Mouse (Mus musculus) hindbrain, embryonic 13.5 days (tissue): ENCODE data around the gene Mtx1. TPM values are rescaled to one million over a fixed set of nuclear protein-coding genes. Genes with fewer than 3 reads are reported as not detected.
"Not testable (repeated sequence)": the region's sequence is repeated elsewhere in the genome, so short reads cannot be mapped to it uniquely, and the experiment has no call there.

ENCODE experiments used
- ATAC-seq: fragments of 200-750 bp; cut with Nextera tagmentation; 2 replicates; pipeline ENCODE4 v1.8.0; 2017; ENCODE audit warnings: moderate TSS enrichment; ENCODE audit not compliant: low FRiP score
- H3K27ac ChIP-seq: fragments of 300-500 bp; sonication (generic); 2 replicates; pipeline ENCODE4 v1.5.1; 2015; ENCODE audit warnings: inconsistent platforms, mild to moderate bottlenecking, moderate library complexity
- H3K27me3 ChIP-seq: fragments of 300-500 bp; sonication (generic); 2 replicates; pipeline ENCODE4 v1.6.1; 2015; ENCODE audit warnings: mild to moderate bottlenecking, inconsistent platforms
- H3K36me3 ChIP-seq: fragments of 300-500 bp; sonication (generic); 2 replicates; pipeline ENCODE4 v1.6.1; 2015; ENCODE audit warnings: mild to moderate bottlenecking, inconsistent platforms
- H3K4me1 ChIP-seq: fragments of 300-500 bp; sonication (generic); replicated peaks from 2 replicates; pipeline ENCODE4 v1.6.1; 2015; ENCODE audit warnings: inconsistent platforms
- H3K4me2 ChIP-seq: fragments of 300-500 bp; sonication (generic); 2 replicates; pipeline ENCODE4 v1.6.1; 2015; ENCODE audit warnings: inconsistent platforms, mild to moderate bottlenecking, moderate library complexity
- H3K4me3 ChIP-seq: fragments of 300-500 bp; sonication (generic); 2 replicates; pipeline ENCODE4 v1.5.1; 2015; ENCODE audit warnings: mild to moderate bottlenecking, inconsistent platforms
- H3K9ac ChIP-seq: fragments of 300-500 bp; sonication (generic); 2 replicates; pipeline ENCODE4 v1.6.1; 2015; ENCODE audit warnings: mild to moderate bottlenecking, inconsistent platforms
- H3K9me3 ChIP-seq: fragments of 300-500 bp; sonication (generic); 2 replicates; pipeline ENCODE4 v1.6.1; 2016; ENCODE audit warnings: inconsistent platforms
- WGBS: fragments of 180-500 bp; shearing (Covaris S2); methylation state at CpG from one replicate; pipeline ENCODE4 v1.1.7; 2015; 5-methylcytosine and 5-hydroxymethylcytosine counted together
- polyA plus RNA-seq: library from polyadenylated mRNA; unstranded; fragments of >200 nt; fragmentation: Nextera tagmentation; extraction: Ambion mirVana; gene quantifications from 2 replicates; pipeline ENCODE4 v1.2.1, GENCODE M21; 2015

Mtx1 gene
- polyA plus RNA-seq, 1 experiment from 2014 or later: 161 TPM

DNA sequence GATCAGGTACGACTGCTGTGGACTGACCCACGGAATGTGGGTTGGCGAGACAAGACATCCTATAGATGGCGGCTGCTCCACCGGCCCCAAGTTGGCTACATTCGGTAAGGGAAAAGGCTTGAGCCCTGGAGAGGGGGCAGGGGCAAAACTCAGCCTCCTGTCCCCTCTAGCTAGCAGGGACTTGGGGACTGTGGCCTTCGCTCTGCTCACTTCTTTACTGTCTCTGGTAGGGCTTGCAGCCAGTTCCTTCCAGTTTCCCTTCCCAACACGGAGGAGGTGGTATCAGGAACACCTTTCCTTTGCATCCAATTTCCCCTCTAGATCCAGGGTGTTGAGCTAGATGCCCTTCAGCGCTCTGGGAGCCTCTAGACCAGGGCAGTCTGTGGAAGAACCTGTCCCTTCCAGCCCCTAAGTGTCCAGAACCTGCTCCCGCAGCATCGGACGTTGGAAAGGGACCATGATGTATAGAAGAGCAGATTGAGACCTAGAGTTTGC lies 1.5 kb downstream of the Mtx1 start:
- Histone ChIP-seq H3K36me3 (peaks cover 12% of the 10 kb centered on the region), H3K9me3 (no peaks in the 10 kb centered on the region), H3K9ac (peak overlapping the region; percentile 78), H3K4me2 (peak overlapping the region; percentile 68), H3K27me3 (0 out of 2 replicates have a peak, but pooled peaks cover 8% of the 10 kb centered on the region), H3K27ac (peak overlapping the region; percentile 92), H3K4me1 (peaks cover 66% of the 10 kb centered on the region), H3K4me3 (peak overlapping the region; percentile 49)
- ATAC-seq: no peak
- WGBS: 25% methylated on average over 12 of the region's 12 CpGs

DNA sequence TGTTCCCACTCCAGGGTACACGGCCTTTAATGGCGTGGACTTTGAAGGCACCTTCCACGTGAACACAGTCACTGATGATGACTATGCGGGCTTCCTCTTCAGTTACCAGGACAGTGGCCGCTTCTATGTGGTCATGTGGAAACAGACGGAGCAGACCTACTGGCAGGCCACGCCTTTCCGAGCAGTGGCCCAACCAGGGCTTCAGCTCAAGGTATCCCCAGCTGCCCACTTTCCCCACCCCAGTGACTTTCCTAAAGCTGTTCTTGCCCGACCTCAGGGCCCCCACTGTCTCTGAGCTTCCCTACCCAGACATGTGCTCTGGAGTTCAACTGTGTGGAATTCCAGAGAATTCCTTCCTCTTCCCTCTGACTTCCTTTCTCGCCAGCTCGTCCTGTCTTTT lies 2.1 kb downstream of the Mtx1 start:
- Histone ChIP-seq H3K4me2 (peak overlapping the region; percentile 68), H3K9ac (peak overlapping the region; percentile 78), H3K4me1 (peaks cover 72% of the 10 kb centered on the region), H3K4me3 (peak overlapping the region; percentile 49), H3K36me3 (peaks cover 12% of the 10 kb centered on the region), H3K27ac (peak overlapping the region; percentile 92), H3K9me3 (no peaks in the 10 kb centered on the region), H3K27me3 (0 out of 2 replicates have a peak, but pooled peaks cover 8% of the 10 kb centered on the region)
- 35% methylated on average over 11 of the region's 11 CpGs for WGBS
- no peak for ATAC-seq

DNA sequence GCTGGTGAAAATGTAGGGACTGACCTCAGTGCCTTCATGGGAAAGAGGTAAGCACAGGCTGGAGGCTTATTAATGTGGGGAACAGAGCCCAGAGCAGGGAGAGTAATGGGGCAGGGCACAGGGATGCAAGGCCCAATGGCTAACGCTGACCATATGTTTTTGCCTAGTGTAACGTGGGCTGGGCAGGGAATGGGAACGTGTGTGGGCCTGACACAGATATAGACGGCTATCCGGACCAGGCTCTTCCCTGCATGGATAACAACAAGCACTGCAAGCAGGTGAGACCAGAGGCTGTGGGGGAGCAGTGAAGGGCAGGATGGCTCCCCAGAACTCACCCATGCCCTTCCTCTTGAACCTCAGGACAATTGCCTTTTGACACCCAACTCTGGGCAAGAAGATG lies 5.7 kb downstream of the Mtx1 start:
- H3K9me3 ChIP-seq: no peaks in the 10 kb centered on the region
- H3K4me2 ChIP-seq: no peak overlapping the region
- H3K27me3 ChIP-seq: no peaks in the 10 kb centered on the region
- H3K4me3 ChIP-seq: no peak overlapping the region
- 67% methylated on average over 5 of the region's 5 CpGs for WGBS
- H3K36me3 ChIP-seq: peaks cover 16% of the 10 kb centered on the region
- H3K4me1 ChIP-seq: peaks cover 58% of the 10 kb centered on the region
- ATAC-seq: no peak
- peak overlapping the region; percentile 18; the same call in 1 of the 2 replicates for H3K27ac ChIP-seq
- H3K9ac ChIP-seq: 0 out of 2 replicates have a peak overlapping the region, but pooled peaks have one; percentile 13

- ATAC-seq: no peak
- WGBS: 36% methylated on average over 8 of the region's 8 CpGs
- peak overlapping the region; percentile 46 for H3K9ac ChIP-seq
- peak overlapping the region; percentile 30; the same call in 1 of the 2 replicates for H3K27ac ChIP-seq
- H3K4me1 ChIP-seq: peaks cover 58% of the 10 kb centered on the region
- no peaks in the 10 kb centered on the region for H3K27me3 ChIP-seq
- H3K4me2 ChIP-seq: no peak overlapping the region
- H3K36me3 ChIP-seq: peaks cover 16% of the 10 kb centered on the region
- no peaks in the 10 kb centered on the region for H3K9me3 ChIP-seq
- no peak overlapping the region for H3K4me3 ChIP-seq
Measured at GRCm38 (mm10) chr3:89219546-89219945, 7.3 kb downstream of the Mtx1 start.

- no peak for ATAC-seq
- Histone ChIP-seq H3K4me1 (peaks cover 50% of the 10 kb centered on the region), H3K27me3 (no peaks in the 10 kb centered on the region), H3K4me3 (no peak overlapping the region), H3K36me3 (peaks cover 15% of the 10 kb centered on the region), H3K9ac (0 out of 2 replicates have a peak overlapping the region, but pooled peaks have one; percentile 39), H3K4me2 (no peak overlapping the region), H3K9me3 (no peaks in the 10 kb centered on the region), H3K27ac (0 out of 2 replicates have a peak overlapping the region, but pooled peaks have one; percentile 9)
- WGBS: 72% methylated on average over 1 of the region's 1 CpGs
Measured at GRCm38 (mm10) chr3:89218271-89218670, 8.6 kb downstream of the Mtx1 start.

GRCm38 (mm10) chr3:89216407-89216806 lies 10.5 kb downstream of the Mtx1 start:
- peak overlapping the region; percentile 69; the same call in 1 of the 2 replicates for H3K4me2 ChIP-seq
- not testable (repeated sequence) for H3K27me3 ChIP-seq, H3K36me3 ChIP-seq, ATAC-seq, H3K9me3 ChIP-seq
- WGBS: 68% methylated on average over 7 of the region's 7 CpGs
- peak overlapping the region; percentile 99; the same call in 1 of the 2 replicates for H3K27ac ChIP-seq
- H3K4me1 ChIP-seq: peaks cover 60% of the 10 kb centered on the region
- peak overlapping the region; percentile 14; the same call in 1 of the 2 replicates for H3K9ac ChIP-seq
- peak overlapping the region; percentile 64; the same call in 1 of the 2 replicates for H3K4me3 ChIP-seq

GRCm38 (mm10) chr3:89215853-89216252 lies 11.0 kb downstream of the Mtx1 start:
- 0% methylated on average over 6 of the region's 6 CpGs for WGBS
- Histone ChIP-seq H3K9ac (peak overlapping the region; percentile 88), H3K36me3 (peaks cover 8% of the 10 kb centered on the region), H3K4me2 (peak overlapping the region; percentile 69), H3K4me3 (peak overlapping the region; percentile 64), H3K4me1 (peaks cover 60% of the 10 kb centered on the region), H3K9me3 (no peaks in the 10 kb centered on the region), H3K27me3 (no peaks in the 10 kb centered on the region), H3K27ac (peak overlapping the region; percentile 99)
- ATAC-seq: peak; percentile 22

GRCm38 (mm10) chr3:89214681-89215411 lies 12.0 kb downstream of the Mtx1 start, which contains the start of gene Thbs3:
Gene Thbs3, plus strand, starts transcription at chr3:89215180.
- peak within 1 kb of the TSS; percentile 69 for H3K4me2 ChIP-seq
- peak within 1 kb of the TSS; percentile 99 for H3K27ac ChIP-seq
- 0% methylated on average over 19 of the region's 19 CpGs for WGBS
- H3K9ac ChIP-seq: peak within 1 kb of the TSS; percentile 88
- peak within 1 kb of the TSS; percentile 64 for H3K4me3 ChIP-seq
- H3K4me1 ChIP-seq: peaks cover 54% of the 10 kb centered on the region
- no peaks in the 10 kb centered on the region for H3K9me3 ChIP-seq
- H3K27me3 ChIP-seq: no peaks in the 10 kb centered on the region
- H3K36me3 ChIP-seq: peaks cover 18% of the 10 kb centered on the region
- ATAC-seq: no peak

DNA sequence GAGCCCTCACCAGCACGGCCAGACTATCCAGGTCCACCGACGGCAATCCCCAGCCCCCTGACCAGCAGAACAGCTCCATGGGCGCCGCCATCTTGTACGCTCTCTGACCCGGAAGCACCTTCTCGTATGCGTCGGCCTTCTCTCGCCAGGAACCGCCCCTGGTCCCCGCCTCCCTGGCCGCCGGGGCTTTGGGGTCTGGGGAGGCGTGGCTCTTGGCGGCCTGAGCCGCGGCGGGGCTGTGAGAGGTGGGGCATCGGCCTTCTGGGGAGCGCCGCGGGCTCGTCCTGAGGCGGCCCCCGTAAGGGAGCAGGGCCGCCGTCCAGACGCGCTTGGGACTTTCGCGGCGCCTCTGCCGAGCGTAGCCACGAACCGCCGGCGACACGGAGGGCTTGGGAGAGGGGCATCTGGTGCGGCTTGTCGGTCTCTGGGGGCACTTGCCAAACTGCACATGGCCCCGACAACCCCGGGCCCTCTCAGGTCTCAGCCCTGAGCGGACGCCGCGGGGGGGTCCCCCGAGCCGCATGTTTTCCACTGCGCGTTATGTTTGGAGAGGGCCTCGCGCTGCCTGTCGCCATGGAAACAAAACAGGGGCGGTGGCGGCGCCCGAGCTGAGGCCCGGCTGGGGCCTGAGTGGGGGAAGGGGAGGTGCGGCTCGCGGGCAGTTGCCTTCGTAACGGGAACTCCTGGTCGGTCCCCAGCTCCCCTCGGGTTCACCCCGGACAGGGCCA lies 12.9 kb downstream of the Mtx1 start:
- Histone ChIP-seq H3K27me3 (no peaks in the 10 kb centered on the region), H3K4me2 (peak overlapping the region; percentile 69), H3K36me3 (peaks cover 22% of the 10 kb centered on the region), H3K4me3 (peak overlapping the region; percentile 64), H3K4me1 (peaks cover 50% of the 10 kb centered on the region), H3K9ac (peak overlapping the region; percentile 88), H3K27ac (peak overlapping the region; percentile 99), H3K9me3 (no peaks in the 10 kb centered on the region)
- ATAC-seq: peak; percentile 90
- under 1% methylated on average over 69 of the region's 69 CpGs for WGBS

GRCm38 (mm10) chr3:89210731-89211130 lies 16.2 kb downstream of the Mtx1 start:
- Histone ChIP-seq H3K4me2 (no peak overlapping the region), H3K36me3 (peaks cover 55% of the 10 kb centered on the region), H3K27me3 (no peaks in the 10 kb centered on the region), H3K9me3 (no peaks in the 10 kb centered on the region), H3K4me1 (peaks cover 37% of the 10 kb centered on the region), H3K27ac (no peak overlapping the region), H3K9ac (no peak overlapping the region), H3K4me3 (no peak overlapping the region)
- 81% methylated on average over 7 of the region's 7 CpGs for WGBS
- no peak for ATAC-seq

DNA sequence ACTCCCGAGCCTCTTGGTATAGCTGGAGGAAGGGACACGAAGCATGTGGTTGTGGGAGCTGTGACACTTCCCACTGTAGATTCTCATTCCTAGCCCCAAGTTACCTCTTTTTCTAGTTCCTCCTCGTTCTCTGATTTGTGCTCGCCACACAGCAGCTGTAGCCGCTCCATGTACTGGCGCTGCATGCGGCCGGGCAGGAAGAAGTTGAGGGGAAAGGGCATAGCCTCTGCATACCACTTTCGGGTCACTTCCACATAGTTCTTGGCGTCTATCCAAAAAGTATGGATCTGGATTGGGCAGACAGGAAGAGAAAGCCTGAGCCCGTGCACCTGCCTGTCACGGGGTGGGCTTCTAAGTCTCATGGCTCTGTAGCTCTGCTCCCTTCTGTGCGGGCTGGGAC lies 16.7 kb downstream of the Mtx1 start:
- H3K27ac ChIP-seq: no peak overlapping the region
- H3K4me3 ChIP-seq: no peak overlapping the region
- no peak overlapping the region for H3K9ac ChIP-seq
- WGBS: 91% methylated on average over 13 of the region's 13 CpGs
- no peaks in the 10 kb centered on the region for H3K27me3 ChIP-seq
- H3K36me3 ChIP-seq: peaks cover 60% of the 10 kb centered on the region
- H3K4me1 ChIP-seq: peaks cover 32% of the 10 kb centered on the region
- H3K4me2 ChIP-seq: no peak overlapping the region
- no peak for ATAC-seq
- no peaks in the 10 kb centered on the region for H3K9me3 ChIP-seq

DNA sequence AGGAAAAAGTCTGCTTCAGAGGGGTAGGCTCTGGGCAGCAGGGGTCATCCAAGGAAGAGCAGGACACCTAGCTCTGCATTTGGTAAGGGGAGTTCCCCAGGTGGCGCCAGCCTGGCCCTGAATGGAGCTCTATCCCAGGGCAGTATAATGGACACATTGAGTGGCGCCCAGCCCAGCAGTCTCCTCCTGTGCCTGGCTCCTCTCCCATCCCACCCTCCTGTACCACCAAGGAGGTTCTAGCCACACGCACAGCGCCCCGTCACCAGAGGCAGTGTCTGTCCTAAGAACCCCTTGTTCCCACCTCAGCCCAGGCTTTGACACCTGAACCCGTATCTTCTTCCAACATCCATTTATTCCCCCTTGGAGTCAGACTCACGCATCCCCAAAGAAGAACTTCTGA lies 17.2 kb downstream of the Mtx1 start:
- Histone ChIP-seq H3K4me2 (no peak overlapping the region), H3K4me1 (peaks cover 27% of the 10 kb centered on the region), H3K36me3 (peaks cover 65% of the 10 kb centered on the region), H3K9me3 (no peaks in the 10 kb centered on the region), H3K27me3 (no peaks in the 10 kb centered on the region), H3K27ac (no peak overlapping the region), H3K4me3 (no peak overlapping the region), H3K9ac (0 out of 2 replicates have a peak overlapping the region, but pooled peaks have one; percentile 24)
- no peak for ATAC-seq
- 96% methylated on average over 7 of the region's 7 CpGs for WGBS
